Mouse (Mus musculus) hindlimb bud, embryonic 11.5 days (tissue): ENCODE measurements around the gene Olfr180.

Source experiments
- DNase-seq: peaks from one replicate; pipeline ENCODE4 v3.0.0-alpha.2; 2012; ENCODE audit warnings: low read depth, low spot score; ENCODE audit errors: extremely low spot score

Olfr180 gene

GRCm38 (mm10) chr16:58929292-58929691 lies at the start of gene Olfr180:
Gene Olfr180 (minus strand): TSS chr16:58929392.
- no peak for DNase-seq

- DNase-seq = no peak
These were observed 537 bp downstream of the Olfr180 start, which contains the start of gene Olfr181 for GRCm38 (mm10) chr16:58928655-58929054. Gene Olfr181 (minus strand): TSS chr16:58928755.

GRCm38 (mm10) chr16:58891963-58892362 lies 37.2 kb downstream of the Olfr180 start, which contains the start of gene Olfr178:
Gene Olfr178 (minus strand): TSS chr16:58892063.
- no peak for DNase-seq

- no peak for DNase-seq
These were observed 44.8 kb downstream of the Olfr180 start for GRCm38 (mm10) chr16:58884416-58884815.

GRCm38 (mm10) chr16:58874668-58875067 lies 54.5 kb downstream of the Olfr180 start, which contains the start of gene Olfr177:
Gene Olfr177 (minus strand): TSS chr16:58874768.
- DNase-seq = no peak
